Mouse (Mus musculus): Measurements from ENCODE around the gene Irs1.

Gene Irs1

GRCm38 (mm10) chr1:82247221-82247951 is 43.8 kb downstream of the Irs1 start:
- H3K27me3 ChIP-seq (ENCODE audit: control insufficient read depth, insufficient read depth, low read length, poor library complexity, severe bottlenecking), result no peaks in the 10 kb centered on the region
- no peak for DNase-seq (ENCODE audit: low read depth, low spot score)
- no peaks in the 10 kb centered on the region for H3K36me3 ChIP-seq (ENCODE audit: control insufficient read depth, insufficient read depth, low read length, poor library complexity, severe bottlenecking)

- no peaks in the 10 kb centered on the region for H3K36me3 ChIP-seq (ENCODE audit: control insufficient read depth, insufficient read depth, low read length, poor library complexity, severe bottlenecking)
- no peaks in the 10 kb centered on the region for H3K27me3 ChIP-seq (ENCODE audit: control insufficient read depth, insufficient read depth, low read length, poor library complexity, severe bottlenecking)
- no peak for DNase-seq (ENCODE audit: low read depth, low spot score)
Observed at GRCm38 (mm10) chr1:82245002-82245401, 46.2 kb downstream of the Irs1 start.

- no peaks in the 10 kb centered on the region for H3K27me3 ChIP-seq (ENCODE audit: control insufficient read depth, insufficient read depth, low read length, poor library complexity, severe bottlenecking)
- no peaks in the 10 kb centered on the region for H3K36me3 ChIP-seq (ENCODE audit: control insufficient read depth, insufficient read depth, low read length, poor library complexity, severe bottlenecking)
- no peak for DNase-seq (ENCODE audit: low read depth, low spot score)
Observed at GRCm38 (mm10) chr1:82243260-82243825, 47.9 kb downstream of the Irs1 start.

- no peak for DNase-seq (ENCODE audit: low read depth, low spot score)
- Histone ChIP-seq H3K27me3 (ENCODE audit: control insufficient read depth, insufficient read depth, low read length, poor library complexity, severe bottlenecking) (no peaks in the 10 kb centered on the region; the same call in 1 of the 2 replicates), H3K36me3 (ENCODE audit: control insufficient read depth, insufficient read depth, low read length, poor library complexity, severe bottlenecking) (no peaks in the 10 kb centered on the region)
Observed at GRCm38 (mm10) chr1:82239409-82240201, 51.6 kb downstream of the Irs1 start.

- H3K36me3 ChIP-seq (ENCODE audit: control insufficient read depth, insufficient read depth, low read length, poor library complexity, severe bottlenecking), result no peaks in the 10 kb centered on the region
- H3K27me3 ChIP-seq (ENCODE audit: control insufficient read depth, insufficient read depth, low read length, poor library complexity, severe bottlenecking), result no peaks in the 10 kb centered on the region; the same call in 1 of the 2 replicates
- no peak for DNase-seq (ENCODE audit: low read depth, low spot score)
Observed at GRCm38 (mm10) chr1:82238245-82238644, 53.0 kb downstream of the Irs1 start.

GRCm38 (mm10) chr1:82235455-82236104 is 55.6 kb downstream of the Irs1 start:
- no peaks in the 10 kb centered on the region for H3K36me3 ChIP-seq (ENCODE audit: control insufficient read depth, insufficient read depth, low read length, poor library complexity, severe bottlenecking)
- no peaks in the 10 kb centered on the region; the same call in 1 of the 2 replicates for H3K27me3 ChIP-seq (ENCODE audit: control insufficient read depth, insufficient read depth, low read length, poor library complexity, severe bottlenecking)
- peak; percentile 61 for DNase-seq (ENCODE audit: low read depth, low spot score)

GRCm38 (mm10) chr1:82234616-82235015 is 56.6 kb downstream of the Irs1 start:
- H3K27me3 ChIP-seq (ENCODE audit: control insufficient read depth, insufficient read depth, low read length, poor library complexity, severe bottlenecking), result no peaks in the 10 kb centered on the region; the same call in 1 of the 2 replicates
- no peak for DNase-seq (ENCODE audit: low read depth, low spot score)
- H3K36me3 ChIP-seq (ENCODE audit: control insufficient read depth, insufficient read depth, low read length, poor library complexity, severe bottlenecking), result no peaks in the 10 kb centered on the region

GRCm38 (mm10) chr1:82232812-82233211 is 58.4 kb downstream of the Irs1 start, which contains the start of gene Gm9747:
Gene Gm9747 (plus strand): TSS chr1:82233112.
- no peak for DNase-seq (ENCODE audit: low read depth, low spot score)
- Histone ChIP-seq H3K27me3 (ENCODE audit: control insufficient read depth, insufficient read depth, low read length, poor library complexity, severe bottlenecking) (no peaks in the 10 kb centered on the region; the same call in 1 of the 2 replicates), H3K36me3 (ENCODE audit: control insufficient read depth, insufficient read depth, low read length, poor library complexity, severe bottlenecking) (no peaks in the 10 kb centered on the region)

- no peak for DNase-seq (ENCODE audit: low read depth, low spot score)
- H3K36me3 ChIP-seq (ENCODE audit: control insufficient read depth, insufficient read depth, low read length, poor library complexity, severe bottlenecking), result no peaks in the 10 kb centered on the region
- no peaks in the 10 kb centered on the region for H3K27me3 ChIP-seq (ENCODE audit: control insufficient read depth, insufficient read depth, low read length, poor library complexity, severe bottlenecking)
Observed at GRCm38 (mm10) chr1:82228841-82229240, 62.4 kb downstream of the Irs1 start.

- Histone ChIP-seq H3K36me3 (ENCODE audit: control insufficient read depth, insufficient read depth, low read length, poor library complexity, severe bottlenecking) (no peaks in the 10 kb centered on the region), H3K27me3 (ENCODE audit: control insufficient read depth, insufficient read depth, low read length, poor library complexity, severe bottlenecking) (no peaks in the 10 kb centered on the region)
- no peak for DNase-seq (ENCODE audit: low read depth, low spot score)
Observed at GRCm38 (mm10) chr1:82223042-82223795, 68.0 kb downstream of the Irs1 start.

- no peak for DNase-seq (ENCODE audit: low read depth, low spot score)
- Histone ChIP-seq H3K36me3 (ENCODE audit: control insufficient read depth, insufficient read depth, low read length, poor library complexity, severe bottlenecking) (no peaks in the 10 kb centered on the region), H3K27me3 (ENCODE audit: control insufficient read depth, insufficient read depth, low read length, poor library complexity, severe bottlenecking) (no peaks in the 10 kb centered on the region)
Observed at GRCm38 (mm10) chr1:82221462-82221861, 69.8 kb downstream of the Irs1 start.

GRCm38 (mm10) chr1:82220673-82221396 is 70.4 kb downstream of the Irs1 start:
- Histone ChIP-seq H3K36me3 (ENCODE audit: control insufficient read depth, insufficient read depth, low read length, poor library complexity, severe bottlenecking) (no peaks in the 10 kb centered on the region), H3K27me3 (ENCODE audit: control insufficient read depth, insufficient read depth, low read length, poor library complexity, severe bottlenecking) (no peaks in the 10 kb centered on the region)
- no peak for DNase-seq (ENCODE audit: low read depth, low spot score)

- no peak for DNase-seq (ENCODE audit: low read depth, low spot score)
- H3K36me3 ChIP-seq (ENCODE audit: control insufficient read depth, insufficient read depth, low read length, poor library complexity, severe bottlenecking), result no peaks in the 10 kb centered on the region
- no peaks in the 10 kb centered on the region for H3K27me3 ChIP-seq (ENCODE audit: control insufficient read depth, insufficient read depth, low read length, poor library complexity, severe bottlenecking)
Observed at GRCm38 (mm10) chr1:82207511-82207910, 83.7 kb downstream of the Irs1 start.

All from splenic B cell, adult 2 months (primary cell).